In the genomic region with DNA sequence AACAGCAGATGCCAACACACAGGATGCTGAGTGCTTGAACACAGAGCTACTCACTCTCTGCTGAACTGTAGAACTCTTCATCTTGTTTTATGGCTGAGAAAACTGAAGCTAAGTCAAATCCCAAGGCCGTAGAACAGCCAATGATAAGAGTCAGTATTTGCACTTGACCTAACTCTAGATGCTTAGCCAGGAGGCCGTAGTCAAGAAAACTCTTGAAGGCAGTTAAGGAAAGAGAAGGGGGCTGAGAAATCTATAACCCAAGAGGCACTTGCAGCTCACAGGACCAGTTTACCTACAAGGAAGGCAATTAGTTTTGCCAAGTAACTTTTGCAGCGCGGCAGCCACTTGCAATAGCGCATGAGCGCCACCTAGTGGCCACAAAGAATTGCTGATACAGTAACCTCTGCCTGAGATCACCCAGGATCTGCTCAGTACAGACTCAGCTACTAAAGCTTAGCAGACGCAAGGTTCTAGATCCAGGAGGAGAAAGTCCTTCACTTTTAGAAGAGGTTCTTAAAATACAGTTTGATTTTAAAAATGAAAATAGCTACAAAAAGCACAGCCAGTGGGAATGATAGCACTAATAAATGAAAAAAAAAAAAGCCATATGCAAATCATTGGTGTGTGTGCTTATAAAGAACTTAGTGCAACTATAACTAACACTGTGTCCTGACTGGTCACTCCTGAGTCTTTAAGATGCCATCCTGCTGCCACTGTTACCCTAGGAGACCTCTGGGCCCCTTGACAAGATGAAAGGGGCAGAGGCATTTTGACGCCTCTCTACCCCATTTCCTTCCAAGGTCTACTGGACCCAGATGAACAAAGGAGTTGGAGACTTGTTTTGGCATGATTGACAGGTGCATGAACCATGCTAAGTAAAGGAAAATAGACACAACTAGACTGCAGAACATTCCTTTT, we compare ENCODE assay signal across 9 mouse cellular contexts.
A peak's percentile ranks its signal among the peaks of the same experiment; 100 is the strongest.
DNase-seq lines count a peak whose midpoint lies in the region; ATAC-seq and TF ChIP-seq lines count a peak whose summit lies in the region.
"Had no signal": no experiment of that assay in that cellular context is flagged by ENCODE, and none has a peak within 500 bp of the region (broad histone marks: within the 10 kb centered on the region; RNA-seq: fewer than 3 reads in every experiment).

No protein-coding gene starts in this region.

- H3K9me3 ChIP-seq in CH12.LX (replicated peaks; ENCODE audit: low read length) = no peaks in the 10 kb centered on the region
- no peaks in the 10 kb centered on the region for H3K9me3 ChIP-seq in lung, embryonic 16.5 days (ENCODE audit: control insufficient read depth, low read length)
- H3K9me3 ChIP-seq: liver, embryonic 15.5 days had no signal

- TF ChIP-seq EP300 in CH12.LX (IDR thresholded peaks at IDR 0.05; ENCODE audit: low read length) = no peak

- in situ Hi-C loops in CH12.LX (cut with MboI; ENCODE audit: low pct_ligation_motif_present, low pct_unique_long_range_greater_than_20kb, low sequenced_read_pairs) = loop anchor here (10.0 kb wide), 1 partner anchor 900 kb away; no protein-coding TSS in a partner anchor

- TF ChIP-seq POLR2A in CH12.LX (IDR thresholded peaks at IDR 0.05; ENCODE audit: low read depth, low read length) = no peak

- H3K9ac ChIP-seq in CH12.LX (ENCODE audit: insufficient read depth, low read depth) = no peak overlapping the region
- no peak overlapping the region for H3K9ac ChIP-seq in lung, embryonic 16.5 days (ENCODE audit: low read length)
- H3K9ac ChIP-seq: liver, embryonic 15.5 days had no signal

- ATAC-seq in lung, embryonic 16.5 days (ENCODE audit: low read depth) = peak; percentile 58

- TF ChIP-seq CTCF in CH12.LX (conservative IDR thresholded peaks at IDR 0.05 in 1 of 2, IDR thresholded peaks at IDR 0.05 in 1 of 2; ENCODE audit: low read depth in 2 of 2, low read length in 2 of 2) = peak; percentile 97 to 98

- dilution Hi-C loops in CH12.LX (cut with MboI; ENCODE audit: extremely low pct_ligation_motif_present, extremely low pct_unique_long_range_greater_than_20kb, low sequenced_read_pairs) = no loop called here

- no peak overlapping the region for H3K4me3 ChIP-seq in CH12.LX (replicated peaks in 1 of 3; ENCODE audit: low read depth in 2 of 3, low read length in 2 of 3, poor library complexity in 1 of 3)
- H3K4me3 ChIP-seq in lung, embryonic 16.5 days (ENCODE audit: low read length) = no peak overlapping the region
- H3K4me3 ChIP-seq: liver, embryonic 15.5 days had no signal

- WGBS in lung, embryonic 16.5 days = 20% methylated on average over 8 of the region's 8 CpGs

- no peaks in the 10 kb centered on the region for H3K36me3 ChIP-seq in CH12.LX (replicated peaks in 1 of 2; ENCODE audit: control insufficient read depth in 1 of 2, insufficient read depth in 1 of 2, low read length in 1 of 2)
- no peaks in the 10 kb centered on the region for H3K36me3 ChIP-seq in lung, embryonic 16.5 days (ENCODE audit: control insufficient read depth, insufficient read depth, low read length)
- H3K36me3 ChIP-seq: liver, embryonic 15.5 days had no signal

- peaks cover 5 to 6% of the 10 kb centered on the region in 2 experiments for H3K4me1 ChIP-seq in CH12.LX (ENCODE audit: control insufficient read depth in 1 of 2, insufficient read depth in 2 of 2)
- peaks cover 14% of the 10 kb centered on the region for H3K4me1 ChIP-seq in lung, embryonic 16.5 days (replicated peaks; ENCODE audit: control insufficient read depth, insufficient read depth, low read length)

- no peak overlapping the region for H3K4me2 ChIP-seq in CH12.LX (ENCODE audit: insufficient read depth, low read depth, poor library complexity, severe bottlenecking)
- no peak overlapping the region for H3K4me2 ChIP-seq in lung, embryonic 16.5 days (ENCODE audit: low read depth, low read length)
- H3K4me2 ChIP-seq: liver, embryonic 15.5 days had no signal

- H3K27ac ChIP-seq in CH12.LX (ENCODE audit: insufficient read depth, low read depth) = no peak overlapping the region
- H3K27ac ChIP-seq in lung, embryonic 16.5 days (ENCODE audit: low read length) = peak overlapping the region; percentile 40; the same call in 1 of the 2 replicates
- H3K27ac ChIP-seq: liver, embryonic 15.5 days had no signal

- no peak; the same call in none of the 2 replicates for TF ChIP-seq RAD21 in CH12.LX (IDR thresholded peaks at IDR 0.05; ENCODE audit: low read depth, low read length)

- H3K27me3 ChIP-seq in CH12.LX (replicated peaks) = no peaks in the 10 kb centered on the region
- H3K27me3 ChIP-seq in lung, embryonic 16.5 days (ENCODE audit: control insufficient read depth, insufficient read depth, low read depth, low read length) = no peaks in the 10 kb centered on the region

- no peaks in the 10 kb centered on the region for H3K79me2 ChIP-seq in CH12.LX (replicated peaks; ENCODE audit: control insufficient read depth, extremely low read depth, insufficient read depth, poor library complexity, severe bottlenecking)

- DNase-seq in CH12.LX (ENCODE audit: extremely low read depth) = peak; percentile 88
- peak; percentile 67 to 91 for DNase-seq in adrenal gland, adult (ENCODE audit: inconsistent age in 2 of 2, low spot score in 1 of 2)
- peak; percentile 91 for DNase-seq in embryo, embryonic 10 days (ENCODE audit: low spot score)
- peak; percentile 70 to 82 for DNase-seq in gastrocnemius, postnatal 4 days (ENCODE audit: low spot score in 2 of 2)
- peak; percentile 64 to 86 for DNase-seq in layer of hippocampus, adult 18-20 months (ENCODE audit: low spot score in 2 of 2)
- peak; percentile 91 for DNase-seq in right cerebral cortex, postnatal 14 days
- DNase-seq in urinary bladder, postnatal 10 days (ENCODE audit: low spot score) = peak; percentile 54

TF ChIP-seq in CH12.LX, 34 proteins besides CTCF, POLR2A, EP300 and RAD21:
- TF ChIP-seq ELF1 (IDR thresholded peaks at IDR 0.05; ENCODE audit: low read depth, low read length) (no peak), NRF1 (IDR thresholded peaks at IDR 0.05; ENCODE audit: low read depth, low read length) (peak; percentile 38; the same call in 1 of the 2 replicates), MYC (IDR thresholded peaks at IDR 0.05; ENCODE audit: low read depth, low read length) (no peak), JUN (IDR thresholded peaks at IDR 0.05; ENCODE audit: insufficient read depth, low read depth, low read length) (no peak), MAZ (IDR thresholded peaks at IDR 0.05; ENCODE audit: low read depth, low read length) (no peak), CHD1 (IDR thresholded peaks at IDR 0.05; ENCODE audit: low read depth, low read length) (no peak), ZMIZ1 (IDR thresholded peaks at IDR 0.05; ENCODE audit: low read depth, low read length) (no peak), E2F4 (IDR thresholded peaks at IDR 0.05; ENCODE audit: insufficient replicate concordance, low read depth, low read length) (0 out of 2 replicates have a peak, but pooled peaks have one; percentile 42), SIN3A (IDR thresholded peaks at IDR 0.05; ENCODE audit: low read length) (no peak), TCF12 (IDR thresholded peaks at IDR 0.05; ENCODE audit: low read depth, low read length) (no peak), RCOR1 (conservative IDR thresholded peaks at IDR 0.05; ENCODE audit: low read depth, low read length) (no peak), SMC3 (IDR thresholded peaks at IDR 0.05; ENCODE audit: low read depth, low read length) (peak; percentile 95), ZNF384 (IDR thresholded peaks at IDR 0.05; ENCODE audit: low read depth, low read length) (peak; percentile 52), BHLHE40 (IDR thresholded peaks at IDR 0.05; ENCODE audit: low read depth, low read length) (no peak), POLR2AphosphoS2 (IDR thresholded peaks at IDR 0.05; ENCODE audit: low read depth, low read length) (no peak), GABPA (IDR thresholded peaks at IDR 0.05; ENCODE audit: insufficient replicate concordance, low read depth, low read length) (no peak), JUND (conservative IDR thresholded peaks at IDR 0.05; ENCODE audit: low read depth, low read length) (peak; percentile 29; the same call in 1 of the 2 replicates), ZC3H11A (IDR thresholded peaks at IDR 0.05; ENCODE audit: low read depth, low read length) (peak; percentile 87), USF1 (IDR thresholded peaks at IDR 0.05; ENCODE audit: low read depth, low read length) (no peak), PAX5 (IDR thresholded peaks at IDR 0.05; ENCODE audit: low read length) (no peak), HCFC1 (IDR thresholded peaks at IDR 0.05; ENCODE audit: low read depth, low read length) (no peak), ZKSCAN1 (IDR thresholded peaks at IDR 0.05; ENCODE audit: borderline replicate concordance, low read depth, low read length) (no peak), NELFE (IDR thresholded peaks at IDR 0.05; ENCODE audit: low read depth, low read length) (peak; percentile 61; the same call in 1 of the 2 replicates), KAT2A (IDR thresholded peaks at IDR 0.05; ENCODE audit: insufficient replicate concordance, low read length) (no peak), CHD2 (IDR thresholded peaks at IDR 0.05; ENCODE audit: low read length) (no peak), ETS1 (conservative IDR thresholded peaks at IDR 0.05; ENCODE audit: low read depth, low read length) (no peak), MAFK (IDR thresholded peaks at IDR 0.05; ENCODE audit: insufficient replicate concordance, low read length) (peak; percentile 93), UBTF (IDR thresholded peaks at IDR 0.05; ENCODE audit: low read depth, low read length) (no peak), MAX (IDR thresholded peaks at IDR 0.05; ENCODE audit: low read length) (no peak; the same call in 1 of the 2 replicates), USF2 (conservative IDR thresholded peaks at IDR 0.05; ENCODE audit: low read depth, low read length) (no peak), IRF4 (IDR thresholded peaks at IDR 0.05; ENCODE audit: low read depth, low read length) (peak; percentile 50; the same call in 1 of the 2 replicates), TBP (conservative IDR thresholded peaks at IDR 0.05; ENCODE audit: low read depth, low read length) (no peak), MXI1 (IDR thresholded peaks at IDR 0.05; ENCODE audit: low read depth, low read length) (no peak), MEF2A (IDR thresholded peaks at IDR 0.05; ENCODE audit: borderline replicate concordance, low read depth, low read length) (0 out of 2 replicates have a peak, but pooled peaks have one; percentile 27)
